Mouse (Mus musculus) forebrain, embryonic 15.5 days (tissue): Measurements from ENCODE around the gene Trim31. TPM values are rescaled to one million over a fixed set of nuclear protein-coding genes. Genes with fewer than 3 reads are reported as not detected.

Experiments
- ATAC-seq: fragments of 200-750 bp; cut with Nextera tagmentation; replicated peaks from 2 replicates; pipeline ENCODE4 v1.8.0; 2017; ENCODE audit warnings: mild to moderate bottlenecking, moderate TSS enrichment, moderate library complexity
- H3K27ac ChIP-seq: fragments of 300-500 bp; sonication (generic); replicated peaks from 2 replicates; pipeline ENCODE4 v1.5.1; 2015; ENCODE audit warnings: mild to moderate bottlenecking, inconsistent platforms
- H3K27me3 ChIP-seq: fragments of 300-500 bp; sonication (generic); 2 replicates; pipeline ENCODE4 v1.6.1; 2015; ENCODE audit warnings: inconsistent platforms
- H3K36me3 ChIP-seq: fragments of 300-500 bp; sonication (generic); 2 replicates; pipeline ENCODE4 v1.6.1; 2015; ENCODE audit warnings: mild to moderate bottlenecking, inconsistent platforms
- H3K4me1 ChIP-seq: fragments of 300-500 bp; sonication (generic); 2 replicates; pipeline ENCODE4 v1.6.1; 2015; ENCODE audit warnings: inconsistent platforms
- H3K4me2 ChIP-seq: fragments of 300-500 bp; sonication (generic); replicated peaks from 2 replicates; pipeline ENCODE4 v1.6.1; 2015; ENCODE audit warnings: mild to moderate bottlenecking, inconsistent platforms
- H3K4me3 ChIP-seq: fragments of 300-500 bp; sonication (generic); 2 replicates; pipeline ENCODE4 v1.5.1; 2015; ENCODE audit warnings: mild to moderate bottlenecking, inconsistent platforms
- H3K9ac ChIP-seq: fragments of 300-500 bp; sonication (generic); replicated peaks from 2 replicates; pipeline ENCODE4 v1.6.1; 2015; ENCODE audit warnings: mild to moderate bottlenecking, inconsistent platforms
- H3K9me3 ChIP-seq: fragments of 300-500 bp; sonication (generic); 2 replicates; pipeline ENCODE4 v1.6.1; 2016; ENCODE audit warnings: inconsistent platforms
- WGBS: fragments of 180-500 bp; shearing (Covaris S2); methylation state at CpG from one replicate; pipeline ENCODE4 v1.1.7; 2015; ENCODE audit warnings: mixed read lengths; 5-methylcytosine and 5-hydroxymethylcytosine counted together
- polyA plus RNA-seq: library from polyadenylated mRNA; unstranded; fragments of >200 nt; fragmentation: Nextera tagmentation; extraction: Ambion mirVana; gene quantifications from 2 replicates; pipeline ENCODE4 v1.2.1, GENCODE M21; 2015

Trim31 gene
- not detected in 2 replicates for polyA plus RNA-seq

- no peaks in the 10 kb centered on the region for H3K9me3 ChIP-seq
- no peak within 1 kb of the TSS for H3K27ac ChIP-seq
- no peaks in the 10 kb centered on the region for H3K36me3 ChIP-seq
- no peak within 1 kb of the TSS for H3K9ac ChIP-seq
- no peaks in the 10 kb centered on the region for H3K27me3 ChIP-seq
- no peaks in the 10 kb centered on the region for H3K4me1 ChIP-seq
- H3K4me2 ChIP-seq = no peak within 1 kb of the TSS
- no peak for ATAC-seq
- 72% methylated on average over 6 of the region's 6 CpGs for whole genome bisulfite sequencing
- no peak within 1 kb of the TSS for H3K4me3 ChIP-seq
These were observed at the start of gene Trim31 for GRCm38 (mm10) chr17:36897552-36898205. Gene Trim31, plus strand, starts transcription at chr17:36898118.

- Histone ChIP-seq H3K27ac (no peak overlapping the region), H3K36me3 (peaks cover 27% of the 10 kb centered on the region), H3K4me2 (no peak overlapping the region), H3K9ac (no peak overlapping the region), H3K9me3 (no peaks in the 10 kb centered on the region), H3K4me3 (no peak overlapping the region), H3K27me3 (no peaks in the 10 kb centered on the region), H3K4me1 (no peaks in the 10 kb centered on the region)
- ATAC-seq = no peak
- 85% methylated on average over 5 of the region's 5 CpGs for WGBS
These were observed 49.0 kb upstream of the Trim31 start for GRCm38 (mm10) chr17:36848911-36849310.

GRCm38 (mm10) chr17:36849992-36850391, 47.9 kb upstream of the Trim31 start:
- H3K27me3 ChIP-seq = no peaks in the 10 kb centered on the region
- ATAC-seq = no peak
- no peaks in the 10 kb centered on the region for H3K9me3 ChIP-seq
- H3K27ac ChIP-seq = no peak overlapping the region
- no peak overlapping the region for H3K4me3 ChIP-seq
- WGBS = 87% methylated on average over 2 of the region's 2 CpGs
- H3K4me1 ChIP-seq = no peaks in the 10 kb centered on the region
- H3K36me3 ChIP-seq = peaks cover 37% of the 10 kb centered on the region
- H3K9ac ChIP-seq = no peak overlapping the region
- no peak overlapping the region for H3K4me2 ChIP-seq

GRCm38 (mm10) chr17:36851200-36851599, 46.7 kb upstream of the Trim31 start:
- H3K4me1 ChIP-seq = no peaks in the 10 kb centered on the region
- H3K9me3 ChIP-seq = no peaks in the 10 kb centered on the region
- ATAC-seq = no peak
- peaks cover 44% of the 10 kb centered on the region for H3K36me3 ChIP-seq
- 86% methylated on average over 5 of the region's 5 CpGs for WGBS
- H3K4me2 ChIP-seq = no peak overlapping the region
- no peaks in the 10 kb centered on the region for H3K27me3 ChIP-seq
- no peak overlapping the region for H3K27ac ChIP-seq
- no peak overlapping the region for H3K4me3 ChIP-seq
- no peak overlapping the region for H3K9ac ChIP-seq

- Histone ChIP-seq H3K36me3 (peaks cover 48% of the 10 kb centered on the region), H3K4me2 (no peak overlapping the region), H3K4me1 (no peaks in the 10 kb centered on the region), H3K4me3 (no peak overlapping the region), H3K27me3 (no peaks in the 10 kb centered on the region), H3K9ac (no peak overlapping the region), H3K27ac (no peak overlapping the region), H3K9me3 (no peaks in the 10 kb centered on the region)
- WGBS = 95% methylated on average over 5 of the region's 5 CpGs
- no peak for ATAC-seq
These were observed 46.3 kb upstream of the Trim31 start for GRCm38 (mm10) chr17:36851627-36852026.

GRCm38 (mm10) chr17:36855484-36855883, 42.4 kb upstream of the Trim31 start:
- no peak overlapping the region for H3K4me2 ChIP-seq
- ATAC-seq = no peak
- H3K27me3 ChIP-seq = no peaks in the 10 kb centered on the region
- H3K27ac ChIP-seq = no peak overlapping the region
- no peaks in the 10 kb centered on the region for H3K4me1 ChIP-seq
- WGBS = 95% methylated on average over 3 of the region's 3 CpGs
- H3K9me3 ChIP-seq = no peaks in the 10 kb centered on the region
- H3K9ac ChIP-seq = no peak overlapping the region
- H3K4me3 ChIP-seq = no peak overlapping the region
- peaks cover 77% of the 10 kb centered on the region for H3K36me3 ChIP-seq

GRCm38 (mm10) chr17:36856236-36856635, 41.7 kb upstream of the Trim31 start:
- Histone ChIP-seq H3K27me3 (no peaks in the 10 kb centered on the region), H3K4me3 (no peak overlapping the region), H3K27ac (no peak overlapping the region), H3K36me3 (peaks cover 70% of the 10 kb centered on the region), H3K4me1 (no peaks in the 10 kb centered on the region), H3K9me3 (no peaks in the 10 kb centered on the region), H3K4me2 (no peak overlapping the region), H3K9ac (no peak overlapping the region)
- ATAC-seq = no peak
- 91% methylated on average over 4 of the region's 4 CpGs for WGBS

- Histone ChIP-seq H3K4me3 (no peak overlapping the region), H3K4me2 (no peak overlapping the region), H3K9ac (no peak overlapping the region), H3K9me3 (no peaks in the 10 kb centered on the region), H3K36me3 (peaks cover 52% of the 10 kb centered on the region), H3K4me1 (no peaks in the 10 kb centered on the region), H3K27ac (no peak overlapping the region), H3K27me3 (no peaks in the 10 kb centered on the region)
- ATAC-seq = no peak
- WGBS = 93% methylated on average over 3 of the region's 3 CpGs
These were observed 39.7 kb upstream of the Trim31 start for GRCm38 (mm10) chr17:36858181-36858580.

- 75% methylated on average over 2 of the region's 2 CpGs for WGBS
- no peaks in the 10 kb centered on the region for H3K27me3 ChIP-seq
- no peaks in the 10 kb centered on the region; the same call in 1 of the 2 replicates for H3K4me1 ChIP-seq
- peaks cover 29% of the 10 kb centered on the region for H3K36me3 ChIP-seq
- no peak overlapping the region for H3K4me2 ChIP-seq
- no peak overlapping the region for H3K4me3 ChIP-seq
- no peak overlapping the region for H3K9ac ChIP-seq
- no peak for ATAC-seq
- no peaks in the 10 kb centered on the region for H3K9me3 ChIP-seq
- H3K27ac ChIP-seq = no peak overlapping the region
These were observed 36.2 kb upstream of the Trim31 start for GRCm38 (mm10) chr17:36861680-36862079.

- no peaks in the 10 kb centered on the region for H3K36me3 ChIP-seq
- no peak within 1 kb of the TSS for H3K27ac ChIP-seq
- H3K9me3 ChIP-seq = no peaks in the 10 kb centered on the region
- peak within 1 kb of the TSS; percentile 26 for H3K4me3 ChIP-seq
- no peak for ATAC-seq
- peak within 1 kb of the TSS; percentile 40 for H3K4me2 ChIP-seq
- no peaks in the 10 kb centered on the region; the same call in 1 of the 2 replicates for H3K4me1 ChIP-seq
- 0 out of 2 replicates have a peak, but pooled peaks cover 7% of the 10 kb centered on the region for H3K27me3 ChIP-seq
- H3K9ac ChIP-seq = 0 out of 2 replicates have a peak within 1 kb of the TSS, but pooled peaks have one; percentile 23
- WGBS = 12% methylated on average over 29 of the region's 29 CpGs
These were observed 31.0 kb upstream of the Trim31 start, which contains the start of gene Trim15 for GRCm38 (mm10) chr17:36866719-36867527. Gene Trim15, minus strand, starts transcription at chr17:36867210.

GRCm38 (mm10) chr17:36868836-36869235, 29.1 kb upstream of the Trim31 start:
- 86% methylated on average over 2 of the region's 2 CpGs for WGBS
- Histone ChIP-seq H3K4me2 (no peak overlapping the region), H3K36me3 (no peaks in the 10 kb centered on the region), H3K27ac (no peak overlapping the region), H3K9me3 (no peaks in the 10 kb centered on the region), H3K4me3 (no peak overlapping the region), H3K4me1 (no peaks in the 10 kb centered on the region; the same call in 1 of the 2 replicates), H3K27me3 (0 out of 2 replicates have a peak, but pooled peaks cover 7% of the 10 kb centered on the region), H3K9ac (no peak overlapping the region)
- ATAC-seq = no peak

- no peaks in the 10 kb centered on the region for H3K36me3 ChIP-seq
- no peak within 1 kb of the TSS for H3K4me3 ChIP-seq
- H3K27me3 ChIP-seq = 0 out of 2 replicates have a peak, but pooled peaks cover 7% of the 10 kb centered on the region
- no peaks in the 10 kb centered on the region for H3K9me3 ChIP-seq
- H3K4me2 ChIP-seq = no peak within 1 kb of the TSS
- ATAC-seq = no peak
- WGBS = 85% methylated on average over 4 of the region's 4 CpGs
- no peak within 1 kb of the TSS for H3K27ac ChIP-seq
- H3K9ac ChIP-seq = no peak within 1 kb of the TSS
- no peaks in the 10 kb centered on the region; the same call in 1 of the 2 replicates for H3K4me1 ChIP-seq
These were observed 28.5 kb upstream of the Trim31 start, which contains the start of gene Trim10 for GRCm38 (mm10) chr17:36869284-36869954. Gene Trim10, plus strand, starts transcription at chr17:36869574.
